Mouse (Mus musculus) erythroblast, adult 5-6 weeks (primary cell): Measurements from ENCODE around the gene Acat3. TPM values are rescaled to one million over a fixed set of nuclear protein-coding genes. Genes with fewer than 3 reads are reported as not detected.

ENCODE experiments used
- ATAC-seq: replicated peaks from 2 replicates; pipeline ENCODE4 v1.8.0; 2016; ENCODE audit warnings: moderate number of reproducible peaks, mild to moderate bottlenecking, moderate TSS enrichment, inconsistent platforms; ENCODE audit not compliant: poor library complexity, low FRiP score, severe bottlenecking
- total RNA-seq, 2 experiments: library from RNA; stranded (forward) in 1 of 2; stranded (reverse) in 1 of 2; fragments of 150-400 nt in 1 of 2; fragments of 200-764, 138-1000 nt in 1 of 2; gene quantifications; 2 replicates each; pipeline versions ENCODE4 v1.2.3 to v1.2.4; 2015 to 2017; ENCODE audit warnings: low replicate concordance in 2 of 2

Acat3 gene
- total RNA-seq, 2 experiments from 2014 or later = not detected

DNA sequence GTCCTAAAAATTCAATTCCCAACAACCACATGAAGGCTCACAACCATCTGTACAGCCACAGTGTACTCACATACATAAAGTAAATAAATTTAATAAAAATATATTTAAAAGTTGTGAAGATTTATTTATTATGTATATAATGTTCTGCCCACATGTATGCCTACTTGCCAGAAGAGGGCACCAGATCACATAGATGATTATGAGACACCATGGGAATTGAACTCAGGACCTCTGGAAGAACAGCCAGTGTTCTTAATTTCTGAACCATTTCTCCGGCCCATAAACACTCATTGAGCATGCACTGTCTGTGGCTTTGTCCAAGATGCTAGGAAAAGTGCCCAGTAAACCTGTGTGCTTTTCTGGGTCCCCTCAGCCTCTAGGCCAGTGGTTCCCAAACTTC, 59.2 kb downstream of the Acat3 start:
- no peak for ATAC-seq

DNA sequence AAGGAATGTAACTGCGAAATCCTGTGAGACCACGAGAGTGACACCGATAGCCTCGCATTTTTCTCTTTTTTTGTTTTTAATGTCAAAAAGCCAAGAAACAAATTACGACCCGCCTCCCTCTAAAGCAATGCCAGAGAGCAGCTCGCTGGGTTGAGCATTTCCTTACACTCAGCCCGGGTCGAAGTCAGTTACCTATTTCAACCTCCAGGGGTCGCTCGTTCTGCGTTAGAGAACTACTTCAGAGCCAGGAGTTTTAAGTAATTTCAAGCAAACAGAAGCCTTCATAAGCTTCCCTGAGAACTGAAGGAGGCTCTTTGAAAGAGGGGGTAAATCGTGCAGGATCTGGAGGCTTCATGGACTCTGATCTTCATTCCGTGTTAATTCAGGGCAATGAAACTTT, 60.2 kb downstream of the Acat3 start:
- peak; percentile 77 for ATAC-seq

DNA sequence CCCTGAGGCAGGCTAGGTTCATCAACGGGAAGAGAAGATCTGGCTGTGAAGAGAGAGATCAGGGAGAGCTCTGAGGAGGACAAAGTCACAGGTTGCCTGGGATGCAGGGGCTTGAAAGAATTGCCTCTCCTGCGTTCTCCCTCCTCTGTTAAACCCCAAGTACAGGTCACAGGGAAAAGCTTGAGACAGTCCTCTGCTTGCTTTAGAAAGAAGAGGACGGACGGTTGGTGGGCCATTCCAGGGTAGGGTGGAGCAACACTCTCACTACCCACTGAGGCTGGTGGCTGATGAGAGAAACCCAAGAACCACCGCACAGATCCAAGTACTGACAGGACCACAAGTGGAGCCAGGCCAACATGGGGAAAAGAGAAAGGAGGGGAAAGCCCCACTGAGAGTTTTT, 64.7 kb downstream of the Acat3 start, which contains the start of gene Mrgprh:
TSS of gene Mrgprh (plus strand) at position 301 of the 400 bp plus-strand sequence.
- ATAC-seq = no peak

Other genes starting within 250 kb of the Acat3 start
- 0.96 and 3.3 TPM in 2 replicates for gene Igf2r, start 170.9 kb downstream of the Acat3 start, total RNA-seq (2015; ENCODE audit: low replicate concordance)
- gene Igf2r, start 170.9 kb downstream of the Acat3 start, total RNA-seq (2017; ENCODE audit: low replicate concordance) = 4.9 TPM in 2 replicates
- gene Mas1, start 72.5 kb downstream of the Acat3 start, total RNA-seq (2015; ENCODE audit: low replicate concordance) = not detected in 2 replicates
- not detected in 2 replicates for gene Mas1, start 72.5 kb downstream of the Acat3 start, total RNA-seq (2017; ENCODE audit: low replicate concordance)
- gene Mrgprh, start 64.6 kb downstream of the Acat3 start, total RNA-seq (2015; ENCODE audit: low replicate concordance) = not detected in 2 replicates
- gene Mrgprh, start 64.6 kb downstream of the Acat3 start, total RNA-seq (2017; ENCODE audit: low replicate concordance) = not detected in 2 replicates
- not detected in 2 replicates for gene Pnldc1, start 30.4 kb downstream of the Acat3 start, total RNA-seq (2015; ENCODE audit: low replicate concordance)
- not detected in 2 replicates for gene Pnldc1, start 30.4 kb downstream of the Acat3 start, total RNA-seq (2017; ENCODE audit: low replicate concordance)
- gene Tcp1, start 24.9 kb downstream of the Acat3 start, total RNA-seq (2015; ENCODE audit: low replicate concordance) = 98.2 and 107 TPM in 2 replicates
- gene Tcp1, start 24.9 kb downstream of the Acat3 start, total RNA-seq (2017; ENCODE audit: low replicate concordance) = 117 and 145 TPM in 2 replicates
- gene Mrpl18, start 24.3 kb downstream of the Acat3 start, total RNA-seq (2015; ENCODE audit: low replicate concordance) = 44.4 and 51.4 TPM in 2 replicates
- 33.6 and 46.0 TPM in 2 replicates for gene Mrpl18, start 24.3 kb downstream of the Acat3 start, total RNA-seq (2017; ENCODE audit: low replicate concordance)
- gene Acat2, start 20.1 kb upstream of the Acat3 start, total RNA-seq (2015; ENCODE audit: low replicate concordance) = 1.0 and 3.1 TPM in 2 replicates
- 5.2 and 7.1 TPM in 2 replicates for gene Acat2, start 20.1 kb upstream of the Acat3 start, total RNA-seq (2017; ENCODE audit: low replicate concordance)
- gene Wtap, start 53.6 kb upstream of the Acat3 start, total RNA-seq (2015; ENCODE audit: low replicate concordance) = 36.1 and 36.2 TPM in 2 replicates
- gene Wtap, start 53.6 kb upstream of the Acat3 start, total RNA-seq (2017; ENCODE audit: low replicate concordance) = 37.9 and 68.2 TPM in 2 replicates
- 22.2 and 45.7 TPM in 2 replicates for gene Sod2, start 66.2 kb upstream of the Acat3 start, total RNA-seq (2015; ENCODE audit: low replicate concordance)
- gene Sod2, start 66.2 kb upstream of the Acat3 start, total RNA-seq (2017; ENCODE audit: low replicate concordance) = 8.3 and 21.9 TPM in 2 replicates
- gene Gpr31b, start 111.7 kb upstream of the Acat3 start, total RNA-seq (2015; ENCODE audit: low replicate concordance) = 1.0 TPM in 1 of 2 replicates, not detected in the other
- not detected in 2 replicates for gene Gpr31b, start 111.7 kb upstream of the Acat3 start, total RNA-seq (2017; ENCODE audit: low replicate concordance)
- not detected in 2 replicates for gene Tcp10b, start 120.5 kb upstream of the Acat3 start, total RNA-seq (2015; ENCODE audit: low replicate concordance)
- gene Tcp10b, start 120.5 kb upstream of the Acat3 start, total RNA-seq (2017; ENCODE audit: low replicate concordance) = 0.14 and 1.6 TPM in 2 replicates
- gene Unc93a, start 191.2 kb upstream of the Acat3 start, total RNA-seq (2015; ENCODE audit: low replicate concordance) = not detected in 2 replicates
- not detected in 2 replicates for gene Unc93a, start 191.2 kb upstream of the Acat3 start, total RNA-seq (2017; ENCODE audit: low replicate concordance)